Mouse (Mus musculus) liver, embryonic 15.5 days (tissue): ENCODE measurements around the gene Trappc10. TPM values are rescaled to one million over a fixed set of nuclear protein-coding genes. Genes with fewer than 3 reads are reported as not detected.

Experiments used
- ATAC-seq: fragments of 200-750 bp; cut with Nextera tagmentation; 2 replicates; pipeline ENCODE4 v1.8.0; 2017; ENCODE audit warnings: moderate number of reproducible peaks, mild to moderate bottlenecking, moderate library complexity; ENCODE audit not compliant: insufficient read depth
- H3K27ac ChIP-seq: fragments of 300-500 bp; sonication (generic); replicated peaks from 2 replicates; pipeline ENCODE4 v1.5.1; 2015; ENCODE audit warnings: mild to moderate bottlenecking, inconsistent platforms
- H3K27me3 ChIP-seq: fragments of 300-500 bp; sonication (generic); 2 replicates; pipeline ENCODE4 v1.6.1; 2015; ENCODE audit warnings: mild to moderate bottlenecking, inconsistent platforms
- H3K36me3 ChIP-seq: fragments of 300-500 bp; sonication (generic); replicated peaks from 2 replicates; pipeline ENCODE4 v1.6.1; 2015; ENCODE audit warnings: moderate library complexity, mild to moderate bottlenecking, inconsistent platforms
- H3K4me1 ChIP-seq: fragments of 300-500 bp; sonication (generic); replicated peaks from 2 replicates; pipeline ENCODE4 v1.6.1; 2015; ENCODE audit warnings: inconsistent platforms
- H3K4me2 ChIP-seq: fragments of 300-500 bp; sonication (generic); 2 replicates; pipeline ENCODE4 v1.6.1; 2015; ENCODE audit warnings: moderate library complexity, mild to moderate bottlenecking, inconsistent platforms
- H3K4me3 ChIP-seq: fragments of 300-500 bp; sonication (generic); replicated peaks from 2 replicates; pipeline ENCODE4 v1.5.1; 2015; ENCODE audit warnings: mild to moderate bottlenecking, inconsistent platforms
- H3K9ac ChIP-seq: fragments of 300-500 bp; sonication (generic); 2 replicates; pipeline ENCODE4 v1.6.1; 2015; ENCODE audit warnings: moderate library complexity, mild to moderate bottlenecking, inconsistent platforms
- H3K9me3 ChIP-seq: fragments of 300-500 bp; sonication (generic); replicated peaks from 2 replicates; pipeline ENCODE4 v1.6.1; 2016; ENCODE audit warnings: inconsistent platforms
- WGBS: fragments of 180-500 bp; shearing (Covaris S2); methylation state at CpG from one replicate; pipeline ENCODE4 v1.1.7; 2015; ENCODE audit warnings: mixed read lengths; ENCODE audit not compliant: insufficient replicate concordance; 5-methylcytosine and 5-hydroxymethylcytosine counted together
- polyA plus RNA-seq: library from polyadenylated mRNA; unstranded; fragments of >200 nt; fragmentation: Nextera tagmentation; extraction: Ambion mirVana; gene quantifications from 2 replicates; pipeline ENCODE4 v1.2.1, GENCODE M21; 2015

Trappc10 gene
- polyA plus RNA-seq, 1 experiment from 2014 or later, result 15.9 TPM

- H3K36me3 ChIP-seq, result no peaks in the 10 kb centered on the region
- no peak overlapping the region for H3K4me3 ChIP-seq
- H3K27me3 ChIP-seq, result peaks cover 23% of the 10 kb centered on the region; the same call in 1 of the 2 replicates
- no peak for ATAC-seq
- H3K4me1 ChIP-seq, result peaks cover 14% of the 10 kb centered on the region
- no peaks in the 10 kb centered on the region for H3K9me3 ChIP-seq
- no peak overlapping the region for H3K27ac ChIP-seq
- H3K9ac ChIP-seq, result no peak overlapping the region
- WGBS, result 67% methylated on average over 5 of the region's 5 CpGs
- H3K4me2 ChIP-seq, result no peak overlapping the region
Observed at GRCm38 (mm10) chr10:78259230-78259629, 14.8 kb upstream of the Trappc10 start.

GRCm38 (mm10) chr10:78258142-78258675 lies 13.8 kb upstream of the Trappc10 start:
- Histone ChIP-seq H3K4me3 (no peak overlapping the region), H3K9ac (no peak overlapping the region), H3K9me3 (no peaks in the 10 kb centered on the region), H3K27ac (no peak overlapping the region), H3K4me1 (peaks cover 14% of the 10 kb centered on the region), H3K4me2 (no peak overlapping the region), H3K36me3 (no peaks in the 10 kb centered on the region), H3K27me3 (peaks cover 23% of the 10 kb centered on the region; the same call in 1 of the 2 replicates)
- WGBS, result 52% methylated on average over 6 of the region's 6 CpGs
- ATAC-seq, result no peak

GRCm38 (mm10) chr10:78255646-78256059 lies 11.2 kb upstream of the Trappc10 start:
- no peak overlapping the region for H3K9ac ChIP-seq
- no peak overlapping the region for H3K4me3 ChIP-seq
- H3K27ac ChIP-seq, result no peak overlapping the region
- H3K27me3 ChIP-seq, result peaks cover 35% of the 10 kb centered on the region
- no peaks in the 10 kb centered on the region for H3K9me3 ChIP-seq
- no peak overlapping the region for H3K4me2 ChIP-seq
- peak; percentile 60; the same call in 1 of the 2 replicates for ATAC-seq
- H3K4me1 ChIP-seq, result peaks cover 14% of the 10 kb centered on the region
- H3K36me3 ChIP-seq, result no peaks in the 10 kb centered on the region
- WGBS, result 53% methylated on average over 4 of the region's 4 CpGs

GRCm38 (mm10) chr10:78247206-78247605 lies 2.8 kb upstream of the Trappc10 start:
- H3K9ac ChIP-seq, result no peak overlapping the region
- WGBS, result 19% methylated on average over 3 of the region's 3 CpGs
- peak overlapping the region; percentile 53 for H3K27ac ChIP-seq
- no peak for ATAC-seq
- H3K4me3 ChIP-seq, result no peak overlapping the region
- peaks cover 4% of the 10 kb centered on the region; the same call in 1 of the 2 replicates for H3K27me3 ChIP-seq
- peaks cover 41% of the 10 kb centered on the region for H3K4me1 ChIP-seq
- H3K36me3 ChIP-seq, result peaks cover 3% of the 10 kb centered on the region; the same call in 1 of the 2 replicates
- no peaks in the 10 kb centered on the region for H3K9me3 ChIP-seq
- no peak overlapping the region for H3K4me2 ChIP-seq

GRCm38 (mm10) chr10:78246725-78247124 lies 2.3 kb upstream of the Trappc10 start:
- no peak overlapping the region for H3K9ac ChIP-seq
- H3K4me1 ChIP-seq, result peaks cover 45% of the 10 kb centered on the region
- H3K9me3 ChIP-seq, result no peaks in the 10 kb centered on the region
- H3K36me3 ChIP-seq, result peaks cover 6% of the 10 kb centered on the region; the same call in 1 of the 2 replicates
- 41% methylated on average over 4 of the region's 4 CpGs for WGBS
- ATAC-seq, result no peak
- H3K4me2 ChIP-seq, result no peak overlapping the region
- H3K27me3 ChIP-seq, result no peaks in the 10 kb centered on the region; the same call in 1 of the 2 replicates
- no peak overlapping the region for H3K4me3 ChIP-seq
- H3K27ac ChIP-seq, result peak overlapping the region; percentile 53

GRCm38 (mm10) chr10:78245225-78245547 lies 745 bp upstream of the Trappc10 start:
- peak overlapping the region; percentile 85 for H3K4me3 ChIP-seq
- peak; percentile 1; the same call in 1 of the 2 replicates for ATAC-seq
- no peaks in the 10 kb centered on the region for H3K9me3 ChIP-seq
- H3K4me1 ChIP-seq, result peaks cover 60% of the 10 kb centered on the region
- peak overlapping the region; percentile 89 for H3K27ac ChIP-seq
- no peaks in the 10 kb centered on the region for H3K27me3 ChIP-seq
- H3K4me2 ChIP-seq, result peak overlapping the region; percentile 100
- peaks cover 12% of the 10 kb centered on the region; the same call in 1 of the 2 replicates for H3K36me3 ChIP-seq
- WGBS, result 14% methylated on average over 7 of the region's 7 CpGs
- H3K9ac ChIP-seq, result peak overlapping the region; percentile 91

GRCm38 (mm10) chr10:78244058-78244437 lies 393 bp downstream of the Trappc10 start:
- Histone ChIP-seq H3K27me3 (no peaks in the 10 kb centered on the region), H3K4me2 (peak overlapping the region; percentile 100), H3K4me1 (peaks cover 71% of the 10 kb centered on the region), H3K9me3 (no peaks in the 10 kb centered on the region), H3K27ac (peak overlapping the region; percentile 89), H3K36me3 (peaks cover 12% of the 10 kb centered on the region; the same call in 1 of the 2 replicates), H3K4me3 (peak overlapping the region; percentile 85), H3K9ac (peak overlapping the region; percentile 91)
- WGBS, result 0% methylated on average over 33 of the region's 33 CpGs
- peak; percentile 62 for ATAC-seq

- Histone ChIP-seq H3K27me3 (no peaks in the 10 kb centered on the region), H3K27ac (peak overlapping the region; percentile 65), H3K4me3 (no peak overlapping the region), H3K9ac (no peak overlapping the region), H3K4me2 (no peak overlapping the region), H3K4me1 (peaks cover 97% of the 10 kb centered on the region), H3K36me3 (peaks cover 16% of the 10 kb centered on the region), H3K9me3 (no peaks in the 10 kb centered on the region)
- no peak for ATAC-seq
- WGBS, result 86% methylated on average over 6 of the region's 6 CpGs
Observed at GRCm38 (mm10) chr10:78238926-78239325, 5.5 kb downstream of the Trappc10 start.

- H3K4me2 ChIP-seq, result no peak overlapping the region
- H3K9ac ChIP-seq, result no peak overlapping the region
- no peak overlapping the region for H3K4me3 ChIP-seq
- H3K9me3 ChIP-seq, result no peaks in the 10 kb centered on the region
- H3K4me1 ChIP-seq, result peaks cover 99% of the 10 kb centered on the region
- H3K27ac ChIP-seq, result peak overlapping the region; percentile 65
- H3K27me3 ChIP-seq, result no peaks in the 10 kb centered on the region
- no peak for ATAC-seq
- 78% methylated on average over 5 of the region's 5 CpGs for WGBS
- H3K36me3 ChIP-seq, result peaks cover 16% of the 10 kb centered on the region
Observed at GRCm38 (mm10) chr10:78238297-78238696, 6.1 kb downstream of the Trappc10 start.

GRCm38 (mm10) chr10:78237809-78238208 lies 6.6 kb downstream of the Trappc10 start:
- WGBS, result 29% methylated on average over 6 of the region's 6 CpGs
- Histone ChIP-seq H3K27ac (peak overlapping the region; percentile 65), H3K9me3 (no peaks in the 10 kb centered on the region), H3K4me3 (no peak overlapping the region; the same call in 1 of the 2 replicates), H3K4me1 (peaks cover 99% of the 10 kb centered on the region), H3K9ac (peak overlapping the region; percentile 28; the same call in 1 of the 2 replicates), H3K27me3 (no peaks in the 10 kb centered on the region), H3K36me3 (peaks cover 20% of the 10 kb centered on the region), H3K4me2 (peak overlapping the region; percentile 43)
- peak; percentile 85 for ATAC-seq

- ATAC-seq, result peak; percentile 43
Observed at GRCm38 (mm10) chr10:78236885-78237629, 7.4 kb downstream of the Trappc10 start.

More at GRCm38 (mm10) chr10:78236885-78237629, 7.4 kb downstream of the Trappc10 start:
- no peaks in the 10 kb centered on the region for H3K9me3 ChIP-seq
- H3K4me2 ChIP-seq, result peak overlapping the region; percentile 43
- peaks cover 99% of the 10 kb centered on the region for H3K4me1 ChIP-seq
- H3K27me3 ChIP-seq, result no peaks in the 10 kb centered on the region
- peaks cover 16% of the 10 kb centered on the region for H3K36me3 ChIP-seq
- 42% methylated on average over 8 of the region's 8 CpGs for WGBS
- H3K27ac ChIP-seq, result peak overlapping the region; percentile 65
- H3K4me3 ChIP-seq, result no peak overlapping the region
- peak overlapping the region; percentile 19; the same call in 1 of the 2 replicates for H3K9ac ChIP-seq
